Mouse (Mus musculus) forebrain, embryonic 11.5 days (tissue): ENCODE data around the gene Cxcl16. TPM values are rescaled to one million over a fixed set of nuclear protein-coding genes. Genes with fewer than 3 reads are reported as not detected.

ENCODE experiments used
- ATAC-seq: fragments of 200-750 bp; cut with Nextera tagmentation; replicated peaks from 2 replicates; pipeline ENCODE4 v1.8.0; 2017; ENCODE audit warnings: moderate TSS enrichment; ENCODE audit not compliant: low FRiP score
- DNase-seq: peaks from one replicate; pipeline ENCODE4 v3.0.0-alpha.2; 2017; ENCODE audit warnings: low spot score
- H3K27ac ChIP-seq: fragments of 300-500 bp; sonication (generic); 2 replicates; pipeline ENCODE4 v1.5.1; 2014; ENCODE audit warnings: low read depth, low read length
- H3K27me3 ChIP-seq: fragments of 300-500 bp; sonication (generic); 2 replicates; pipeline ENCODE4 v1.6.1; 2014; ENCODE audit warnings: mild to moderate bottlenecking, low read length, mixed read lengths; ENCODE audit not compliant: control insufficient read depth, insufficient read depth
- H3K36me3 ChIP-seq: fragments of 300-500 bp; sonication (generic); 2 replicates; pipeline ENCODE4 v1.6.1; 2014; ENCODE audit warnings: mild to moderate bottlenecking, low read length, moderate library complexity, mixed read lengths; ENCODE audit not compliant: control insufficient read depth, insufficient read depth
- H3K4me1 ChIP-seq: fragments of 300-500 bp; sonication (generic); replicated peaks from 2 replicates; pipeline ENCODE4 v1.6.1; 2014; ENCODE audit warnings: low read length, mixed read lengths; ENCODE audit not compliant: control insufficient read depth, insufficient read depth
- H3K4me2 ChIP-seq: fragments of 300-500 bp; sonication (generic); 2 replicates; pipeline ENCODE4 v1.6.1; 2014; ENCODE audit warnings: low read depth, mild to moderate bottlenecking, low read length, moderate library complexity, mixed read lengths; ENCODE audit not compliant: severe bottlenecking
- H3K4me3 ChIP-seq: fragments of 300-500 bp; sonication (generic); 2 replicates; pipeline ENCODE4 v1.5.1; 2014; ENCODE audit warnings: low read depth, low read length
- H3K9ac ChIP-seq: fragments of 300-500 bp; sonication (generic); 2 replicates; pipeline ENCODE4 v1.6.1; 2014; ENCODE audit warnings: low read length
- H3K9me3 ChIP-seq: fragments of 300-500 bp; sonication (generic); 2 replicates; pipeline ENCODE4 v1.6.1; 2016; ENCODE audit warnings: low read length, mixed read lengths; ENCODE audit not compliant: control insufficient read depth
- WGBS: fragments of 180-500 bp; shearing (Covaris S2); extraction: QIAGEN DNeasy Blood & Tissue Kit; methylation state at CpG from one replicate; pipeline ENCODE4 v1.1.7; 2014; 5-methylcytosine and 5-hydroxymethylcytosine counted together
- polyA plus RNA-seq: library from polyadenylated mRNA; unstranded; fragments of >200 nt; fragmentation: Nextera tagmentation; extraction: Ambion mirVana; gene quantifications from 2 replicates; pipeline ENCODE4 v1.2.1, GENCODE M21; 2014

The Cxcl16 gene
- polyA plus RNA-seq, 1 experiment from 2014 or later = 1.1 TPM

DNA sequence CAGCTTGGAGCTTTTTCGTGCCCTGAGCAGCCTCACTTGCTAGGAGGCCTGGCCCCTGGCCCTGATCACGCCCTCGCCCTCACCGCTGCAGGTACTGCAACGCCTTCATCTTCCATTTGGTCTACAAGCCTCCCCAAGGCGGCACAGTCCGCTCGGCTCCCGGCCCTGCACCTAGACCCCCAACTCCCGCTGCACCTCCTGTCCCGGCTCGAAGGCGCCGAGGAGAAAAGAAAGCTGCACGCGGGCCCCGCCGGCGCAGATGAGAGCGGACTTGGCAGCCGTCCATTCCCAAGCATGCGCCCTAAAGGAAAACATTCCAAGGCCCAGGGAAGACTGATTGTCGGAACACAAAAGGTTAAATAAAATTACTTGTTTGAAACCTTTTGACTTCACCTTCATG is 6.0 kb upstream of the Cxcl16 start:
- no peaks in the 10 kb centered on the region; the same call in 1 of the 2 replicates for H3K9me3 ChIP-seq
- H3K4me2 ChIP-seq = no peak overlapping the region
- peak overlapping the region; percentile 23 for H3K9ac ChIP-seq
- peaks cover 8% of the 10 kb centered on the region; the same call in 1 of the 2 replicates for H3K4me1 ChIP-seq
- no peaks in the 10 kb centered on the region for H3K36me3 ChIP-seq
- H3K27ac ChIP-seq = no peak overlapping the region
- no peak for ATAC-seq
- 15% methylated on average over 23 of the region's 23 CpGs for WGBS
- H3K27me3 ChIP-seq = peaks cover 16% of the 10 kb centered on the region; the same call in 1 of the 2 replicates
- DNase-seq = peak; percentile 56
- no peak overlapping the region; the same call in 1 of the 2 replicates for H3K4me3 ChIP-seq

DNA sequence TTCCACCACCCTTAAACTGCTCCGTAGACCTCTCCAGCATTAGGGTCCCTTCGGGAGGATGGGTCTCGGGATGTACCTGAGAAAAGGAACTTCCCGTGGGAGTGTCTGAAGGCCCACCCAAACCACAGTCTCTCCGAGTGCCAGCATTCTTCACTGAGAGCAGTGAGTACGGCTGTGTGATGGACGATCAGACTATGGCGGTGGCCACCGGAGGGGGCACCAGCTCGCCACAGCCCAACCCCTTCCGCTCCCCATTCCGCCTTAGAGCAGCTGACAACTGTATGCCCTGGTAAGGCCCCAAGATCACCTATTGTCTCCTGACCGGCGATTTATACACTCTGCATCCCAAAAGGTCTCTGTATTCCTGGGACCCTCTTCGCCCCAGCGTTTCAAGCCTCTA is 5.4 kb upstream of the Cxcl16 start:
- H3K27ac ChIP-seq = no peak overlapping the region
- H3K9me3 ChIP-seq = no peaks in the 10 kb centered on the region; the same call in 1 of the 2 replicates
- H3K4me1 ChIP-seq = peaks cover 8% of the 10 kb centered on the region; the same call in 1 of the 2 replicates
- ATAC-seq = no peak
- H3K4me2 ChIP-seq = peak overlapping the region; percentile 31; the same call in 1 of the 2 replicates
- no peaks in the 10 kb centered on the region for H3K36me3 ChIP-seq
- DNase-seq = no peak
- peaks cover 22% of the 10 kb centered on the region for H3K27me3 ChIP-seq
- no peak overlapping the region for H3K4me3 ChIP-seq
- 24% methylated on average over 16 of the region's 16 CpGs for WGBS
- H3K9ac ChIP-seq = peak overlapping the region; percentile 23

- WGBS = 83% methylated on average over 5 of the region's 5 CpGs
- Histone ChIP-seq H3K27me3 (peaks cover 29% of the 10 kb centered on the region), H3K4me2 (no peak overlapping the region), H3K9me3 (no peaks in the 10 kb centered on the region; the same call in 1 of the 2 replicates), H3K4me1 (peaks cover 11% of the 10 kb centered on the region; the same call in 1 of the 2 replicates), H3K4me3 (no peak overlapping the region), H3K27ac (no peak overlapping the region), H3K9ac (no peak overlapping the region), H3K36me3 (no peaks in the 10 kb centered on the region)
- no peak for DNase-seq
- no peak for ATAC-seq
Observed at GRCm38 (mm10) chr11:70463970-70464369, 4.2 kb upstream of the Cxcl16 start.

GRCm38 (mm10) chr11:70458688-70459600 is 840 bp downstream of the Cxcl16 start, which contains the start of gene Zmynd15:
TSS of gene Zmynd15 (plus strand) at chr11:70459433.
- WGBS = 20% methylated on average over 30 of the region's 32 CpGs
- peak within 1 kb of the TSS; percentile 49 for H3K9ac ChIP-seq
- H3K36me3 ChIP-seq = no peaks in the 10 kb centered on the region
- H3K27me3 ChIP-seq = peaks cover 21% of the 10 kb centered on the region
- no peak within 1 kb of the TSS for H3K27ac ChIP-seq
- H3K4me2 ChIP-seq = peak within 1 kb of the TSS; percentile 58
- peak within 1 kb of the TSS; percentile 35 for H3K4me3 ChIP-seq
- H3K9me3 ChIP-seq = no peaks in the 10 kb centered on the region; the same call in 1 of the 2 replicates
- H3K4me1 ChIP-seq = peaks cover 2% of the 10 kb centered on the region; the same call in 1 of the 2 replicates
- DNase-seq (no peak), ATAC-seq (no peak)

- 95% methylated on average over 9 of the region's 9 CpGs for WGBS
Observed at GRCm38 (mm10) chr11:70453261-70454044, 6.3 kb downstream of the Cxcl16 start.

GRCm38 (mm10) chr11:70451797-70452498 is 7.8 kb downstream of the Cxcl16 start, which contains the start of gene Med11:
TSS of gene Med11 (plus strand) at chr11:70451919.
- Histone ChIP-seq H3K4me2 (peak within 1 kb of the TSS; percentile 69), H3K9me3 (no peaks in the 10 kb centered on the region), H3K4me1 (peaks cover 2% of the 10 kb centered on the region; the same call in 1 of the 2 replicates), H3K36me3 (no peaks in the 10 kb centered on the region; the same call in 1 of the 2 replicates), H3K9ac (peak within 1 kb of the TSS; percentile 78), H3K27me3 (no peaks in the 10 kb centered on the region), H3K27ac (peak within 1 kb of the TSS; percentile 92), H3K4me3 (peak within 1 kb of the TSS; percentile 66)
- ATAC-seq = peak; percentile 96
- under 1% methylated on average over 46 of the region's 46 CpGs for WGBS
- peak; percentile 97 for DNase-seq

More at GRCm38 (mm10) chr11:70453261-70454044, 6.3 kb downstream of the Cxcl16 start:
- Histone ChIP-seq H3K9ac (no peak overlapping the region), H3K9me3 (no peaks in the 10 kb centered on the region), H3K27ac (no peak overlapping the region), H3K36me3 (no peaks in the 10 kb centered on the region; the same call in 1 of the 2 replicates), H3K27me3 (peaks cover under 1% of the 10 kb centered on the region; the same call in 1 of the 2 replicates), H3K4me1 (peaks cover 2% of the 10 kb centered on the region; the same call in 1 of the 2 replicates), H3K4me2 (no peak overlapping the region), H3K4me3 (no peak overlapping the region)
- DNase-seq = no peak
- no peak for ATAC-seq

GRCm38 (mm10) chr11:70450926-70451325 is 8.9 kb downstream of the Cxcl16 start:
- WGBS = 78% methylated on average over 2 of the region's 2 CpGs
- ATAC-seq (no peak), DNase-seq (no peak)
- no peak overlapping the region for H3K9ac ChIP-seq
- H3K4me3 ChIP-seq = no peak overlapping the region
- no peaks in the 10 kb centered on the region for H3K9me3 ChIP-seq
- no peak overlapping the region for H3K4me2 ChIP-seq
- H3K36me3 ChIP-seq = no peaks in the 10 kb centered on the region; the same call in 1 of the 2 replicates
- no peaks in the 10 kb centered on the region for H3K27me3 ChIP-seq
- H3K27ac ChIP-seq = no peak overlapping the region
- H3K4me1 ChIP-seq = 0 out of 2 replicates have a peak, but pooled peaks cover 2% of the 10 kb centered on the region
